Mouse (Mus musculus) limb, embryonic 14.5 days (tissue): Measurements from ENCODE around the gene Arsa. TPM values are rescaled to one million over a fixed set of nuclear protein-coding genes. Genes with fewer than 3 reads are reported as not detected.

Experiments
- ATAC-seq: fragments of 200-750 bp; cut with Nextera tagmentation; 2 replicates; pipeline ENCODE4 v1.8.0; 2017; ENCODE audit warnings: low read depth, moderate number of reproducible peaks, moderate TSS enrichment; ENCODE audit not compliant: low FRiP score
- DNase-seq: peaks from one replicate; pipeline ENCODE4 v3.0.0-alpha.2; 2015; ENCODE audit warnings: low spot score
- H3K27ac ChIP-seq: fragments of 300-500 bp; sonication (generic); replicated peaks from 2 replicates; pipeline ENCODE4 v1.5.1; 2014; ENCODE audit warnings: low read depth, mild to moderate bottlenecking, low read length, moderate library complexity, mixed read lengths
- H3K27me3 ChIP-seq: fragments of 300-500 bp; sonication (generic); 2 replicates; pipeline ENCODE4 v1.6.1; 2014; ENCODE audit warnings: low read length, mixed read lengths; ENCODE audit not compliant: control insufficient read depth, insufficient read depth
- H3K36me3 ChIP-seq: fragments of 300-500 bp; sonication (generic); 2 replicates; pipeline ENCODE4 v1.6.1; 2014; ENCODE audit warnings: mild to moderate bottlenecking, low read length, moderate library complexity, mixed read lengths; ENCODE audit not compliant: control insufficient read depth, insufficient read depth
- H3K4me1 ChIP-seq: fragments of 300-500 bp; sonication (generic); 2 replicates; pipeline ENCODE4 v1.6.1; 2014; ENCODE audit warnings: antibody characterized with exemption, low read length, mixed read lengths; ENCODE audit not compliant: control insufficient read depth, insufficient read depth
- H3K4me2 ChIP-seq: fragments of 300-500 bp; sonication (generic); replicated peaks from 2 replicates; pipeline ENCODE4 v1.6.1; 2014; ENCODE audit warnings: low read depth, mild to moderate bottlenecking, low read length, moderate library complexity; ENCODE audit not compliant: severe bottlenecking
- H3K4me3 ChIP-seq: fragments of 300-500 bp; sonication (generic); replicated peaks from 2 replicates; pipeline ENCODE4 v1.5.1; 2014; ENCODE audit warnings: low read length
- H3K9ac ChIP-seq: fragments of 300-500 bp; sonication (generic); 2 replicates; pipeline ENCODE4 v1.6.1; 2014; ENCODE audit warnings: mild to moderate bottlenecking, low read depth, low read length, moderate library complexity; ENCODE audit not compliant: severe bottlenecking
- H3K9me3 ChIP-seq: fragments of 300-500 bp; sonication (generic); 2 replicates; pipeline ENCODE4 v1.6.1; 2016; ENCODE audit warnings: low read length; ENCODE audit not compliant: control insufficient read depth
- POLR2A ChIP-seq: fragments of 200-500 bp; IDR thresholded peaks from 2 replicates; pipeline ENCODE4 v1.8.0; 2012; ENCODE audit warnings: inconsistent platforms, mild to moderate bottlenecking, moderate library complexity, borderline replicate concordance; ENCODE audit not compliant: insufficient read depth, insufficient read length; ENCODE audit errors: extremely low read depth
- WGBS: fragments of 180-500 bp; shearing (Covaris S2); extraction: QIAGEN DNeasy Blood & Tissue Kit; methylation state at CpG from one replicate; pipeline ENCODE4 v1.1.7; 2014; 5-methylcytosine and 5-hydroxymethylcytosine counted together
- polyA plus RNA-seq, 2 experiments: library from polyadenylated mRNA; depleted of rRNA in 1 of 2; stranded (reverse) in 1 of 2; unstranded in 1 of 2; fragments of >200 nt; fragmentation: Nextera tagmentation in 1 of 2; extraction: Ambion mirVana in 1 of 2; gene quantifications; 2 replicates each; pipeline versions ENCODE4 v1.2.1 to v1.2.3; 2012 to 2014

Gene Arsa
- polyA plus RNA-seq, 2 experiments = 18.3 to 30.7 TPM

DNA sequence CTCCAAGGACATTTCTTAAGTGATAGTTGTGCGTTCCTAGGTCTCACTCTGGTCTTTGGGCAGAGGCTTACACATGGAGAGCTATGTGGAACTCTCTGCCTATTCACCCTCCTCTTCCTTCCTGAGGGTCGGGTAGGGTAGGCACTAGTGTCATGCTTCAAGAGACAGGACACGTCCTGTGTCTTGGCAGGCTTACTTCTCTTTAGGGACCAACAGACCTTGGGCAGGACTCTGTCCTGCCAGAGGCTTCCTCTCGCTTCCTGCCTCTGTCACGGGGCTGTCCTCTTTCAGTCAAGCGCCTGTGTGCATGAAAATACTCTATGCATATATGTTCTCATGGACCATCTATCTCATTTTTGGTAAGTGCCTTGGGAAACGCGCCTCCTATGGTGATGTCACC lies 30.5 kb upstream of the Arsa start:
- no peak overlapping the region for H3K9ac ChIP-seq
- H3K9me3 ChIP-seq = no peaks in the 10 kb centered on the region
- DNase-seq (no peak), ATAC-seq (no peak)
- TF ChIP-seq POLR2A = no peak
- peaks cover 18% of the 10 kb centered on the region; the same call in 1 of the 2 replicates for H3K36me3 ChIP-seq
- 88% methylated on average over 8 of the region's 8 CpGs for WGBS
- no peaks in the 10 kb centered on the region for H3K27me3 ChIP-seq
- H3K4me2 ChIP-seq = no peak overlapping the region
- no peaks in the 10 kb centered on the region for H3K4me1 ChIP-seq
- no peak overlapping the region for H3K27ac ChIP-seq
- no peak overlapping the region for H3K4me3 ChIP-seq

- no peak overlapping the region for H3K4me2 ChIP-seq
- 95% methylated on average over 9 of the region's 9 CpGs for WGBS
- no peaks in the 10 kb centered on the region for H3K4me1 ChIP-seq
- no peaks in the 10 kb centered on the region for H3K27me3 ChIP-seq
- no peak overlapping the region for H3K9ac ChIP-seq
- H3K27ac ChIP-seq = no peak overlapping the region
- DNase-seq = no peak
- ATAC-seq = no peak
- TF ChIP-seq POLR2A = no peak
- peaks cover 18% of the 10 kb centered on the region; the same call in 1 of the 2 replicates for H3K36me3 ChIP-seq
- H3K9me3 ChIP-seq = no peaks in the 10 kb centered on the region
- no peak overlapping the region for H3K4me3 ChIP-seq
Observed at GRCm38 (mm10) chr15:89504838-89505237, 27.6 kb upstream of the Arsa start.

DNA sequence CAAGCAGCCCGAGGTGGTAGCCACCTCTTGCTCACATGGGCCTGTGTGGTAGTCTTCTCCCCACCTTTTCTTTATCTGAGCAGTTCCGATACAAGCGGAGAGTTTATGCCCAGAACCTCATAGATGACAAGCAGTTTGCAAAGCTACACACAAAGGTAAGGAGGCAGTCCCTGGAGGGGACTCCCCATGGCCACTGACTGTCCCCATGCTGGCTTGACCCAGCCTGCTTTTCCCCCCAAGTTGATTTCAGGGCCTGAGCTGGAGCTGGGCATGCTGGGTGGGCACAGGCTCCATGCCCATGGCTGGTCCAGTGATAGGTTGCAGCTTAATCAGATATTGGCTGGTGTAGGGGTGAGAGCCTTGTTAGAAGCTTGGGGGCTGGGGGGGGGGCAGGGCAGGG lies 24.1 kb upstream of the Arsa start:
- H3K9ac ChIP-seq = no peak overlapping the region
- no peak for TF ChIP-seq POLR2A
- no peaks in the 10 kb centered on the region for H3K4me1 ChIP-seq
- no peak overlapping the region for H3K4me2 ChIP-seq
- no peak overlapping the region for H3K27ac ChIP-seq
- whole genome bisulfite sequencing = 84% methylated on average over 3 of the region's 3 CpGs
- H3K9me3 ChIP-seq = no peaks in the 10 kb centered on the region
- no peak overlapping the region for H3K4me3 ChIP-seq
- peaks cover 12% of the 10 kb centered on the region; the same call in 1 of the 2 replicates for H3K36me3 ChIP-seq
- no peak for ATAC-seq
- H3K27me3 ChIP-seq = peaks cover 5% of the 10 kb centered on the region; the same call in 1 of the 2 replicates
- no peak for DNase-seq

DNA sequence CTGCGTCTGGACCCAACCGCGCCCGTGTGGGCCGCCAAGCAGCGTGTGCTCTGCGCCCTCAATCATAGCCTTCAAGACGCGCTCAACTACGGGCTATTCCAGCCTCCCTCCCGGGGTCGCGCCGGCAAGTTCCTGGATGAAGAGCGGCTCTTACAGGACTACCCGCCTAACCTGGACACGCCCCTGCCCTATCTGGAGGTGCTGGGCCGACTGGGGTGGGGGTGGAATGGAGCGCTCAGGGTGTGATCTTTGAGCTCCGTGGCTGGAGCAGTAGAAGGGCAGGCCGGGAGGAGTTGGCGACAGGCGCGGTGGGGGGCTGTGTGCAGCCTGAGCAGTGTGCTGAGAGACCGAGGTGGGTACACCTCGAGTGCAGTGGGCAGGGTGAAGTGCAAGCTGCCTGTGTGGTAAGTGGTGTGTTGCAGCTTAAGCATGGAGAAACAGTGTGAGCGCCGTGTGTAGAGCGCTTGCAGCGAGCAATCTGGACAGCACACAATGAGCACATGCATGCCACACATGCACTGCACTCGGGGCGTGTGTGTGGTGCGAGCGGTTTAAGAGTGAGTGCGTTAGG lies 23.1 kb upstream of the Arsa start:
- Histone ChIP-seq H3K9me3 (no peaks in the 10 kb centered on the region), H3K4me3 (peak overlapping the region; percentile 83), H3K27ac (no peak overlapping the region), H3K36me3 (peaks cover 12% of the 10 kb centered on the region; the same call in 1 of the 2 replicates), H3K27me3 (peaks cover 5% of the 10 kb centered on the region; the same call in 1 of the 2 replicates), H3K4me2 (peak overlapping the region; percentile 93), H3K9ac (peak overlapping the region; percentile 86), H3K4me1 (no peaks in the 10 kb centered on the region)
- under 1% methylated on average over 34 of the region's 35 CpGs for WGBS
- ATAC-seq (peak; percentile 36), DNase-seq (no peak)
- TF ChIP-seq POLR2A = no peak

GRCm38 (mm10) chr15:89499784-89500220 lies 22.6 kb upstream of the Arsa start:
- TF ChIP-seq POLR2A = peak; percentile 72; the same call in 1 of the 2 replicates
- peak overlapping the region; percentile 83 for H3K4me3 ChIP-seq
- H3K4me2 ChIP-seq = peak overlapping the region; percentile 93
- peaks cover 5% of the 10 kb centered on the region; the same call in 1 of the 2 replicates for H3K27me3 ChIP-seq
- DNase-seq (peak; percentile 75), ATAC-seq (peak; percentile 82)
- H3K27ac ChIP-seq = peak overlapping the region; percentile 74
- peaks cover 12% of the 10 kb centered on the region; the same call in 1 of the 2 replicates for H3K36me3 ChIP-seq
- 2% methylated on average over 30 of the region's 60 CpGs for WGBS
- H3K9ac ChIP-seq = peak overlapping the region; percentile 86
- H3K9me3 ChIP-seq = no peaks in the 10 kb centered on the region
- H3K4me1 ChIP-seq = no peaks in the 10 kb centered on the region
